Mouse (Mus musculus) MEL (cell line): ENCODE measurements around the gene Tomm40. TPM values are rescaled to one million over a fixed set of nuclear protein-coding genes. Genes with fewer than 3 reads are reported as not detected.

Source experiments
- DNase-seq: peaks from one replicate; pipeline ENCODE4 v3.0.0; 2011; ENCODE audit warnings: low read depth, low spot score
- H3K27ac ChIP-seq: 2 replicates; pipeline ENCODE4 v1.5.1; 2012; ENCODE audit warnings: low read depth, mild to moderate bottlenecking, control low read depth, low read length, moderate library complexity; ENCODE audit not compliant: control insufficient read depth
- H3K27me3 ChIP-seq, 2 experiments: fragments of 150-350 bp in 1 of 2; sonication (generic) in 1 of 2; 2 replicates each; pipeline ENCODE4 v1.6.1; 2012; ENCODE audit warnings: low read length in 2 of 2, mild to moderate bottlenecking in 2 of 2, improper control_type of control experiment in 1 of 2, moderate library complexity in 1 of 2; ENCODE audit not compliant: insufficient read depth in 2 of 2, control insufficient read depth in 1 of 2
- H3K36me3 ChIP-seq, 2 experiments: 2 replicates each; pipeline ENCODE4 v1.6.1; 2012 to 2014; ENCODE audit warnings: low read length in 2 of 2, improper control_type of control experiment in 1 of 2, inconsistent platforms in 1 of 2, mild to moderate bottlenecking in 1 of 2; ENCODE audit not compliant: insufficient read depth in 2 of 2, control insufficient read depth in 1 of 2
- H3K4me1 ChIP-seq, 2 experiments: fragments of 150-350 bp in 1 of 2; sonication (generic) in 1 of 2; 2 replicates each; pipeline ENCODE4 v1.6.1; 2012; ENCODE audit warnings: low read length in 2 of 2, improper control_type of control experiment in 1 of 2, mild to moderate bottlenecking in 1 of 2; ENCODE audit not compliant: insufficient read depth in 2 of 2, control insufficient read depth in 1 of 2
- H3K4me3 ChIP-seq, 2 experiments: fragments of 150-350 bp in 1 of 2; sonication (generic) in 1 of 2; 2 replicates each; pipeline ENCODE4 v1.5.1; 2012; ENCODE audit warnings: low read depth in 2 of 2, low read length in 2 of 2, mild to moderate bottlenecking in 2 of 2, moderate library complexity in 2 of 2, control low read depth in 1 of 2, improper control_type of control experiment in 1 of 2; ENCODE audit not compliant: control insufficient read depth in 1 of 2, insufficient read depth in 1 of 2
- H3K79me2 ChIP-seq: 2 replicates; pipeline ENCODE4 v1.6.1; 2012; ENCODE audit warnings: mild to moderate bottlenecking, low read length, moderate library complexity; ENCODE audit not compliant: control insufficient read depth, poor library complexity, insufficient read depth
- H3K9ac ChIP-seq: 2 replicates; pipeline ENCODE4 v1.6.1; 2012; ENCODE audit warnings: low read depth, mild to moderate bottlenecking, control low read depth, low read length, moderate library complexity; ENCODE audit not compliant: control insufficient read depth, poor library complexity, severe bottlenecking
- H3K9me3 ChIP-seq: fragments of 150-350 bp; sonication (generic); replicated peaks from 2 replicates; pipeline ENCODE4 v1.6.1; 2012; ENCODE audit warnings: mild to moderate bottlenecking, low read length, improper control_type of control experiment, moderate library complexity; ENCODE audit not compliant: insufficient read depth
- BHLHE40 ChIP-seq: IDR thresholded peaks from 2 replicates; pipeline ENCODE4 v1.6.1; 2012; ENCODE audit warnings: low read depth, mild to moderate bottlenecking, inconsistent platforms, low read length, improper control_type of control experiment, borderline replicate concordance
- CHD1 ChIP-seq: IDR thresholded peaks from 2 replicates; pipeline ENCODE4 v1.6.1; 2012; ENCODE audit warnings: low read depth, mild to moderate bottlenecking, inconsistent platforms, low read length, improper control_type of control experiment
- CHD2 ChIP-seq: IDR thresholded peaks from 2 replicates; pipeline ENCODE4 v1.6.1; 2011; ENCODE audit warnings: low read length, improper control_type of control experiment
- CTCF ChIP-seq, 3 experiments: IDR thresholded peaks in 2 of 3; conservative IDR thresholded peaks in 1 of 3; 2 replicates each; pipeline ENCODE4 v1.5.1; 2011 to 2012; ENCODE audit warnings: low read length in 3 of 3, low read depth in 2 of 3, mild to moderate bottlenecking in 2 of 3, improper control_type of control experiment in 1 of 3, inconsistent platforms in 1 of 3, mixed read lengths in 1 of 3, moderate library complexity in 1 of 3; ENCODE audit not compliant: control insufficient read depth in 1 of 3, insufficient read depth in 1 of 3, poor library complexity in 1 of 3, severe bottlenecking in 1 of 3
- E2F4 ChIP-seq: IDR thresholded peaks from 2 replicates; pipeline ENCODE4 v1.6.1; 2011; ENCODE audit warnings: low read depth, low read length, improper control_type of control experiment, borderline replicate concordance
- EP300 ChIP-seq, 2 experiments: IDR thresholded peaks; 2 replicates each; pipeline ENCODE4 v1.6.1; 2011; ENCODE audit warnings: improper control_type of control experiment in 2 of 2, low read length in 2 of 2, low read depth in 1 of 2, mild to moderate bottlenecking in 1 of 2
- ETS1 ChIP-seq: IDR thresholded peaks from 2 replicates; pipeline ENCODE4 v1.6.1; 2012; ENCODE audit warnings: low read depth, mild to moderate bottlenecking, inconsistent platforms, low read length, improper control_type of control experiment, moderate library complexity
- GABPA ChIP-seq: IDR thresholded peaks from 2 replicates; pipeline ENCODE4 v1.6.1; 2012; ENCODE audit warnings: low read depth, mild to moderate bottlenecking, inconsistent platforms, low read length, improper control_type of control experiment, moderate library complexity
- GATA1 ChIP-seq: IDR thresholded peaks from 2 replicates; pipeline ENCODE4 v1.6.1; 2011; ENCODE audit warnings: low read depth, low read length, improper control_type of control experiment
- HCFC1 ChIP-seq: IDR thresholded peaks from 2 replicates; pipeline ENCODE4 v1.6.1; 2012; ENCODE audit warnings: low read depth, mild to moderate bottlenecking, inconsistent platforms, low read length, improper control_type of control experiment, moderate library complexity
- KAT2A ChIP-seq: conservative IDR thresholded peaks from 2 replicates; pipeline ENCODE4 v1.6.1; 2012; ENCODE audit warnings: low read depth, low read length, improper control_type of control experiment, inconsistent platforms
- MAFK ChIP-seq: IDR thresholded peaks from 2 replicates; pipeline ENCODE4 v1.6.1; 2011; ENCODE audit warnings: low read depth, mild to moderate bottlenecking, low read length, improper control_type of control experiment, borderline replicate concordance
- MAZ ChIP-seq: IDR thresholded peaks from 2 replicates; pipeline ENCODE4 v1.6.1; 2012; ENCODE audit warnings: low read depth, mild to moderate bottlenecking, inconsistent platforms, low read length, improper control_type of control experiment
- MXI1 ChIP-seq: IDR thresholded peaks from 2 replicates; pipeline ENCODE4 v1.6.1; 2011; ENCODE audit warnings: mild to moderate bottlenecking, low read depth, low read length, improper control_type of control experiment
- MYB ChIP-seq: IDR thresholded peaks from 2 replicates; pipeline ENCODE4 v1.6.1; 2011; ENCODE audit warnings: mild to moderate bottlenecking, low read depth, low read length, improper control_type of control experiment
- MYC ChIP-seq: IDR thresholded peaks from 2 replicates; pipeline ENCODE4 v1.6.1; 2011; ENCODE audit warnings: low read depth, mild to moderate bottlenecking, low read length, improper control_type of control experiment, moderate library complexity
- NELFE ChIP-seq: IDR thresholded peaks from 2 replicates; pipeline ENCODE4 v1.6.1; 2011; ENCODE audit warnings: low read depth, low read length, improper control_type of control experiment
- NRF1 ChIP-seq: IDR thresholded peaks from 2 replicates; pipeline ENCODE4 v1.6.1; 2014; ENCODE audit warnings: low read depth, mild to moderate bottlenecking, inconsistent platforms, low read length, improper control_type of control experiment, moderate library complexity; ENCODE audit not compliant: poor library complexity, insufficient read depth, severe bottlenecking
- POLR2A ChIP-seq, 2 experiments: IDR thresholded peaks; 2 replicates each; pipeline ENCODE4 v1.6.1; 2011 to 2012; ENCODE audit warnings: low read length in 2 of 2, mild to moderate bottlenecking in 2 of 2, control low read depth in 1 of 2, improper control_type of control experiment in 1 of 2, low read depth in 1 of 2, moderate library complexity in 1 of 2; ENCODE audit not compliant: control insufficient read depth in 1 of 2, insufficient read depth in 1 of 2, poor library complexity in 1 of 2
- POLR2AphosphoS5 ChIP-seq: IDR thresholded peaks from 2 replicates; pipeline ENCODE4 v1.6.1; 2012; ENCODE audit warnings: low read depth, borderline replicate concordance, mild to moderate bottlenecking, inconsistent platforms, low read length, moderate library complexity, mixed read lengths
- RAD21 ChIP-seq: IDR thresholded peaks from 2 replicates; pipeline ENCODE4 v1.6.1; 2011; ENCODE audit warnings: mild to moderate bottlenecking, low read depth, low read length, improper control_type of control experiment
- RCOR1 ChIP-seq: IDR thresholded peaks from 2 replicates; pipeline ENCODE4 v1.6.1; 2012; ENCODE audit warnings: low read depth, mild to moderate bottlenecking, inconsistent platforms, low read length, improper control_type of control experiment
- SMC3 ChIP-seq: IDR thresholded peaks from 2 replicates; pipeline ENCODE4 v1.6.1; 2011; ENCODE audit warnings: low read depth, low read length, improper control_type of control experiment
- TAL1 ChIP-seq: IDR thresholded peaks from 2 replicates; pipeline ENCODE4 v1.6.1; 2012; ENCODE audit warnings: mild to moderate bottlenecking, inconsistent platforms, low read length, moderate library complexity, mixed read lengths
- UBTF ChIP-seq: IDR thresholded peaks from 2 replicates; pipeline ENCODE4 v1.6.1; 2012; ENCODE audit warnings: low read depth, mild to moderate bottlenecking, inconsistent platforms, low read length, improper control_type of control experiment, moderate library complexity, borderline replicate concordance; ENCODE audit not compliant: insufficient read depth
- USF1 ChIP-seq: IDR thresholded peaks from 2 replicates; pipeline ENCODE4 v1.6.1; 2014; ENCODE audit warnings: low read depth, mild to moderate bottlenecking, inconsistent platforms, low read length, improper control_type of control experiment, moderate library complexity
- USF2 ChIP-seq, 2 experiments: IDR thresholded peaks; 2 replicates each; pipeline ENCODE4 v1.6.1; 2011 to 2012; ENCODE audit warnings: improper control_type of control experiment in 2 of 2, low read length in 2 of 2, borderline replicate concordance in 1 of 2, inconsistent platforms in 1 of 2, low read depth in 1 of 2, mild to moderate bottlenecking in 1 of 2; ENCODE audit not compliant: insufficient read depth in 1 of 2
- ZC3H11A ChIP-seq: IDR thresholded peaks from 2 replicates; pipeline ENCODE4 v1.6.1; 2012; ENCODE audit warnings: low read depth, mild to moderate bottlenecking, inconsistent platforms, low read length, improper control_type of control experiment
- ZKSCAN1 ChIP-seq: IDR thresholded peaks from 2 replicates; pipeline ENCODE4 v1.6.1; 2012; ENCODE audit warnings: low read depth, mild to moderate bottlenecking, inconsistent platforms, low read length, improper control_type of control experiment, moderate library complexity
- ZMIZ1 ChIP-seq: IDR thresholded peaks from 2 replicates; pipeline ENCODE4 v1.6.1; 2012; ENCODE audit warnings: low read depth, mild to moderate bottlenecking, inconsistent platforms, low read length, improper control_type of control experiment, moderate library complexity
- polyA plus RNA-seq, 2 experiments: library from polyadenylated mRNA; stranded (reverse) in 1 of 2; unstranded in 1 of 2; fragments of >175 nt in 1 of 2; fragments of >200 nt in 1 of 2; gene quantifications; 2 replicates each; pipeline versions ENCODE4 v1.2.1 to v1.2.4; 2012; ENCODE audit warnings: low replicate concordance in 2 of 2, low read depth in 1 of 2; ENCODE audit not compliant: insufficient read length in 2 of 2, insufficient read depth in 1 of 2, missing spikeins in 1 of 2
- total RNA-seq: library from RNA; depleted of rRNA; stranded (reverse); fragments of 300-350 nt; gene quantifications from 2 replicates; pipeline ENCODE4 v1.2.3, GENCODE M21; 2012

Tomm40 gene
- total and polyA plus RNA-seq, 3 experiments, result 294 to 403 TPM; not detected in 1

DNA sequence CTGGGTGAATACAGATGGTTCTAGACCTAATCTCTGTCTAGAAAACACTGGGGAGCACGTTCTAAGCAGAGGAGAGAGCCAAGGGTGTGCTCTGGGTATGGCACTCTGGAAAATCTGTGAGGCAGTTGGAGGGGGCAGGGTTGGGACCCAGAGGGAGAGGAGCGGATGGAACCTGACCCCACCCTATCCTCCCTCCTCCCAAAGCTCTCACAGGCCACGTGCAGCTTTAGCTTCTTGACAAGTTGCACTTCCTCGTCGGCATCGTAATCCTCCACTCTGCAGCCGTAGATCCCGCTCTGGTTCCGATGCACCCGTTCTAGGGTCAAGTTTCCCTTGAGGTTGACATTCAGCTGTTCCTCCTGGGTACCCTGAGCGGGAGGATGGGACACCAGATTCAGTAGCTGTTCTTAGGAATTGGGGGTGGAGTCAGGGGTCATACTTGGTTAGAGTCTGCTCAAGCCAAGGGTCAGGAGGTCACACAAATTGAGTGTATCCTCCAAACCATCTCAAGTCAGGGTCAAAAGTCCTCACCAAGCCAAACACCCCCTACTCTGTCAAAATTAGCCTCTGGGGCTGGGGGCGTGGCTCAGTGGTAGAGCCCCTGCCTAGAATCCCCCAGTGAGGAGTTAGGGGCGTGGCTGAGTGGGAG lies 48.7 kb upstream of the Tomm40 start:
- DNase-seq, result no peak
- H3K36me3 ChIP-seq, result no peaks in the 10 kb centered on the region
- no peak overlapping the region for H3K9ac ChIP-seq
- TF ChIP-seq NRF1 (no peak), HCFC1 (no peak), ZKSCAN1 (no peak), UBTF (no peak), USF2 (IDR thresholded peaks at IDR 0.05; ENCODE audit: borderline replicate concordance in 1 of 2, insufficient read depth in 1 of 2, low read depth in 1 of 2, low read length in 2 of 2) (no peak), NELFE (no peak), RAD21 (no peak), ETS1 (no peak), CTCF (IDR thresholded peaks at IDR 0.05 in 2 of 3, conservative IDR thresholded peaks at IDR 0.05 in 1 of 3; ENCODE audit: control insufficient read depth in 1 of 3, insufficient read depth in 1 of 3, low read depth in 2 of 3, low read length in 3 of 3, poor library complexity in 1 of 3, severe bottlenecking in 1 of 3) (no peak), GABPA (no peak), CHD1 (no peak), MXI1 (no peak), ZMIZ1 (no peak), GATA1 (no peak), MYB (no peak), USF1 (no peak), BHLHE40 (no peak), TAL1 (no peak), EP300 (IDR thresholded peaks at IDR 0.05; ENCODE audit: low read depth in 1 of 2, low read length in 2 of 2) (no peak), MYC (no peak)
- H3K4me3 ChIP-seq, result no peak overlapping the region
- H3K79me2 ChIP-seq, result no peaks in the 10 kb centered on the region
- H3K9me3 ChIP-seq, result no peaks in the 10 kb centered on the region
- H3K27me3 ChIP-seq, result no peaks in the 10 kb centered on the region
- H3K4me1 ChIP-seq, result no peaks in the 10 kb centered on the region; a peak in 1 of 4 replicates
- H3K27ac ChIP-seq, result no peak overlapping the region

DNA sequence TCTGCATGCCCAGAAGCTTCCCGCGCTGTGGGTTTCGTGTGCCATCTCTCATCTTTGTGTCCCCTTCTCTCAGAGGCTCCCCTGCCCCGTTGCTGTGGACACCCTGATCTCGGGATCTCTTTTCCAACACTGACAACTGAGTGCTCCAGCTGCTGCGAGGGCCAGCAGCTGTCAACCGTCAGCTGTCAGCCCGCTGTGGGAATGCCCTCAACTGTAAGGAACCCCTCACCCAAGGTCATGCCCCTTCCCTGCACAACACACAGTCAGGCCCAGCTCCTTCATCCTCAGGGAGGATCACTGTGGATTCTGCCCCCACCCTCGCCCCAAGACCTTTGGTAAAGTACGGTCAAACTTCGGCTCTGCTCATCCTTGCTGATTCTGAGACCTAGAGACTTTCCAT lies 47.0 kb upstream of the Tomm40 start:
- H3K4me3 ChIP-seq, result no peak overlapping the region
- no peaks in the 10 kb centered on the region for H3K27me3 ChIP-seq
- no peaks in the 10 kb centered on the region for H3K79me2 ChIP-seq
- no peak overlapping the region for H3K9ac ChIP-seq
- H3K27ac ChIP-seq, result no peak overlapping the region
- TF ChIP-seq ZC3H11A (no peak), EP300 (IDR thresholded peaks at IDR 0.05; ENCODE audit: low read depth in 1 of 2, low read length in 2 of 2) (no peak), BHLHE40 (no peak), POLR2AphosphoS5 (no peak), E2F4 (no peak), NRF1 (no peak), POLR2A (IDR thresholded peaks at IDR 0.05; ENCODE audit: control insufficient read depth in 1 of 2, insufficient read depth in 1 of 2, low read depth in 1 of 2, low read length in 2 of 2, poor library complexity in 1 of 2) (no peak), RCOR1 (no peak), USF1 (no peak), ZMIZ1 (no peak), SMC3 (no peak), HCFC1 (no peak), KAT2A (no peak), MAFK (no peak), MAZ (no peak), CHD2 (no peak), UBTF (no peak)
- TF ChIP-seq, all 39 proteins: peak for 0
- Histone ChIP-seq H3K4me1 (no peaks in the 10 kb centered on the region; a peak in 1 of 4 replicates), H3K36me3 (no peaks in the 10 kb centered on the region), H3K9me3 (no peaks in the 10 kb centered on the region)
- no peak for DNase-seq
